Mouse (Mus musculus) cerebellum, adult 2 months (tissue): Measurements from ENCODE around the gene Fuk. TPM values are rescaled to one million over a fixed set of nuclear protein-coding genes. Genes with fewer than 3 reads are reported as not detected.

Experiments used
- DNase-seq, 2 experiments: peaks; one replicate each; pipeline ENCODE4 v3.0.0; 2021
- H3K27ac ChIP-seq: fragments of 200-500 bp; 2 replicates; pipeline ENCODE4 v1.5.1; 2012; ENCODE audit warnings: low read length, control low read depth, inconsistent platforms; ENCODE audit not compliant: insufficient read depth
- H3K27me3 ChIP-seq: fragments of 200-500 bp; 2 replicates; pipeline ENCODE4 v1.6.1; 2012; ENCODE audit warnings: inconsistent platforms, mild to moderate bottlenecking, low read length, moderate library complexity; ENCODE audit not compliant: control insufficient read depth, insufficient read depth
- H3K4me1 ChIP-seq: fragments of 200-500 bp; 2 replicates; pipeline ENCODE4 v1.6.1; 2011; ENCODE audit warnings: low read length; ENCODE audit not compliant: control insufficient read depth, insufficient read depth
- H3K4me3 ChIP-seq: fragments of 200-500 bp; replicated peaks from 2 replicates; pipeline ENCODE3; 2011; ENCODE audit warnings: mild to moderate bottlenecking, low read depth, low read length, control low read depth; ENCODE audit not compliant: insufficient read depth
- CTCF ChIP-seq: fragments of 200-500 bp; IDR thresholded peaks from 2 replicates; pipeline ENCODE4 v1.5.1; 2011; ENCODE audit warnings: low read depth, mild to moderate bottlenecking, control low read depth, low read length, moderate library complexity, borderline replicate concordance; ENCODE audit not compliant: insufficient read depth
- POLR2A ChIP-seq: fragments of 200-500 bp; IDR thresholded peaks from 2 replicates; pipeline ENCODE4 v1.6.1; 2011; ENCODE audit warnings: low read length, control low read depth, borderline replicate concordance; ENCODE audit not compliant: insufficient read depth
- WGBS: fragments of 180-500 bp; shearing (Covaris S2); methylation state at CpG from one replicate; pipeline ENCODE4 v1.1.7; 2018; 5-methylcytosine and 5-hydroxymethylcytosine counted together
- polyA plus RNA-seq: library from polyadenylated mRNA; depleted of rRNA; stranded (reverse); fragments of >200 nt; gene quantifications from 2 replicates; pipeline ENCODE4 v1.2.3, GENCODE M21; 2012; rRNA removed

Gene Fuk
- polyA plus RNA-seq, result 27.1 and 31.0 TPM in 2 replicates

DNA sequence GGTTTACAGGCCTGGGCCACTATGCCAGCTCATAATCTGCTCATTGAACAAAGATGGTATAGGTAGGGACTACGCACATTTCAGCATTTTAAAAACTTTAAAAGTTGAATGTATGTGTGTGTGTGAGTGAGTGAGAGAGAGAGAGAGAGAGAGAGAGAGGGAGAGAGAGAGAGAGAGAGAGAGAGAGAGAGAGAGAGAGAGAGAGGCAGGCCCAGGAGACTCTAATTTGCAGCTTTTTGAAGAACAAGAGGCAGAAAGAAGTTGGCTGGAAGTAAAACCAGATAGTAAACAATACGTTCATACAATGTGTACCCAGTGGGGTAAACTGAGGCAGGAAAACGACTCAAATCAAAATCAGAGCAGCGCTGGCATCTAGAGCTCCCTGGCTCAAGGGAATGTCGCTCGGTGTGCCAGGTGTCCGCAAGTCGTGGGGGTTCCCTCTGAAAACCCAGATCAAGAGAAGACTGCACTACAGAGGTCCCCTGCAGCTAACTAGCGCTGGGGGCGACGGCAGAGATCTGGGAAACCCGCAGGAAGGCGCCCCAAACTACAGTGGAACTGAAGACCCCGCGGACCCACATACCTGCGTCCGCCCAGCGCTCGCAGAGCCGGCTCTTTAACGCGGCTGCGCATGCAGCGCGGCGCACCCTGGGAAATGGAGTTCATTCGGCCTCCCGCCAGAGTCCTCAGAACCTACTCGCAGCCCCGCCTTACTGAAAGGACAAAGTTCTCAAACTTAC is at the start of gene Fuk:
Gene Fuk (minus strand): TSS at position 650 of the 740 bp plus-strand sequence.
- WGBS, result 3% methylated on average over 30 of the region's 30 CpGs

DNA sequence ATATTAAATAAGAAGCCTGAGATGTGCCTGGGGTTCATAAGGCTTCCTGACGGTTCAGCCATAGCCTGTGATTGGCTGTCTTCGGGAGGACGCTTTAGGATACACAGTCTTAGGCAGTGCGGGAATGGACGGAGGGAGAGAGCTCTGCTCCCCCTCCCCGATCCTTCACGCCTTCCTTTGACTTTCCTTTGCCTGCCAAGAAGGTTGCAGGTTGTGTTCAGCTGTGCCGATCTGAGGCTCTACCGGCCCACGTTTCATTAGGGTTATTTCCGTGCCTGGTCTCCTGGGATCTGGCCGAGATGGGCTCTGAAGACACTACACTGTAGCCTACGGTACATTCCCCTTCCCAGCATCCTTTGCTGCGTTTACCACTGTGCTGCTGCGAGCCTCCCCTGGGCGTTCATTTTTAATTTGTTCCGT is 47.8 kb upstream of the Fuk start:
- H3K4me3 ChIP-seq, result no peak overlapping the region
- 40% methylated on average over 17 of the region's 17 CpGs for WGBS
- H3K27me3 ChIP-seq, result no peaks in the 10 kb centered on the region
- peak overlapping the region; percentile 63 for H3K27ac ChIP-seq
- TF ChIP-seq POLR2A (no peak), CTCF (no peak)
- DNase-seq, result peak in 1 of 2 experiments; percentile 47
- peaks cover 29% of the 10 kb centered on the region for H3K4me1 ChIP-seq

More for the DNA sequence above, at the start of gene Fuk:
- H3K27ac ChIP-seq, result 0 out of 2 replicates have a peak within 1 kb of the TSS, but pooled peaks have one; percentile 46
- H3K27me3 ChIP-seq, result no peaks in the 10 kb centered on the region
- DNase-seq, result peak; percentile 85 to 89
- H3K4me3 ChIP-seq, result peak within 1 kb of the TSS; percentile 98
- peak; percentile 81 for TF ChIP-seq POLR2A
- no peak for TF ChIP-seq CTCF
- H3K4me1 ChIP-seq, result no peaks in the 10 kb centered on the region

DNA sequence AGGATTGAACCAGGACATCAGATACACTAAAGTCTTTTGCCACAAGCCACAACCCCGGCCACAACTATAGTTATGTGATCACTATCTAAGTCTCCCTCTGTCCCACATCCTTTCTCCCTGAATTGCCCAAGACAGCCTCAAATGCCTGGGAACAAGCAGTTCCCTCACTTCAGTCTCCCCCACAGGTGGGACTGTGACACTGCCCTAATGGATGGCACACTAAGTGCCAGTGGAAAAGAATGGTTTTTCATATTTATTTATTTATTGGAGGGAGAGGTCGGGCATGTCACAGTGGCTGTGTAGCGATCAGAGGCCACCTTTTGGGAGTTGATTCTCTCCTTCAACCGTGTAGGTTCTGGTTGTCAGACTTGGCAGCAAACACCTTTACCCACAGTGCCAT is 43.4 kb upstream of the Fuk start:
- WGBS, result 54% methylated on average over 4 of the region's 4 CpGs
- H3K4me3 ChIP-seq, result no peak overlapping the region

DNA sequence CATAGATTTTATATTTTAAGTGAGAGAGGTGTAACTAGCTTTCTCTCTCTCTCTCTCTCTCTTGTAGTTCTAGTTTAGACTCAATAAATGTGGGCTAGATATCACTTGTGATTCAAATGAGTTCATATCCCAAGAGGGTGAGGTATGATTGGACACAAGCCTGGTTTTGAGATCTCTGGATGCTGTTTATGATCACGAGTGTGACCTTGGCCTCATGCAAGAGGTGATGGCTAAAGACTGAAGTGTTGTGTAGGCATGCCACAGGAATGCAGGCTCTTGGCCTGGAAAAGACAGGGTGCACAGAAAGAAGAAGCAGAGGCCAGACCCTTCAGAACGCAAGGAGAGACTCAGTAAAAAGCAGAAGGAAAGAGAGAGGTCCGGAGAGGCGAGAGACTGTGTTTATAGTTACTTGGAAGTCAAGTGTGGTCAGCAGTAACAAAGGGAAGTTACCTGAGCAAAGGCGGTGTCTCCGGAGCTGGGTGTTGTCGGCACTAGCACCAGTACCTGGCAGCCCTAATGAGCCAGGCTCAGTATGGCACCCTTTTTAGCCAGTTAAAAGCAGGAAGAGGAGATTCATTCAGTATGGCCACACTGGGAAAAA is 42.1 kb upstream of the Fuk start:
- Histone ChIP-seq H3K27ac (no peak overlapping the region), H3K4me3 (no peak overlapping the region), H3K27me3 (no peaks in the 10 kb centered on the region), H3K4me1 (peaks cover 40% of the 10 kb centered on the region)
- 76% methylated on average over 7 of the region's 7 CpGs for WGBS
- DNase-seq, result no peak
- no peak for TF ChIP-seq CTCF
- no peak for TF ChIP-seq POLR2A

More for the DNA sequence above, 43.4 kb upstream of the Fuk start:
- Histone ChIP-seq H3K27me3 (no peaks in the 10 kb centered on the region), H3K4me1 (peaks cover 41% of the 10 kb centered on the region), H3K27ac (no peak overlapping the region)
- no peak for TF ChIP-seq CTCF
- no peak for TF ChIP-seq POLR2A
- DNase-seq, result no peak

DNA sequence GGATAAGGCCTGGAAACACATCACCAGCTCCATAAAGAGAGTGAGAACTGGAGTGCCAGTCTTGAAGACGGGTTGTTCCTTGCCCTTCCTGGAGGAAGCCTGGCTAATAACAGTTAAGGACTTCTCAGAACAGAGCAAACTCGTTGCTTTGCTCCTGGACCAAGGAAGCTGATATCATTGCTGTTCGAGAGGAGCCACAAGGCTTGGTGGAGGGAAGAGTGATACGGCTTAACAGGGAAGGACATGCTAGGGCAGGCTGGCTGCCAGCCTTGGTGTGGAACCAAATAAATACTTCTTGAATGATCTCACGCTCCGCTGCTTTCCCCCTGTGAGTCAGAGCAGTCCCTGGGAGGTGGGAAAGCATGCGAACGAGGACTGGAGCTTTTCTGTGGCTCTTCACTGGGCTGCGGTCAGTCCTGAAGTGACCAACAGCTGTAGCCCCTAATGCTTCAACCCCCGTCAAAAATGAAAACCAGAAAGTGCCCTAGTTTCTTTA is 39.2 kb upstream of the Fuk start:
- WGBS, result 10% methylated on average over 10 of the region's 10 CpGs
- H3K27ac ChIP-seq, result peak overlapping the region; percentile 75

DNA sequence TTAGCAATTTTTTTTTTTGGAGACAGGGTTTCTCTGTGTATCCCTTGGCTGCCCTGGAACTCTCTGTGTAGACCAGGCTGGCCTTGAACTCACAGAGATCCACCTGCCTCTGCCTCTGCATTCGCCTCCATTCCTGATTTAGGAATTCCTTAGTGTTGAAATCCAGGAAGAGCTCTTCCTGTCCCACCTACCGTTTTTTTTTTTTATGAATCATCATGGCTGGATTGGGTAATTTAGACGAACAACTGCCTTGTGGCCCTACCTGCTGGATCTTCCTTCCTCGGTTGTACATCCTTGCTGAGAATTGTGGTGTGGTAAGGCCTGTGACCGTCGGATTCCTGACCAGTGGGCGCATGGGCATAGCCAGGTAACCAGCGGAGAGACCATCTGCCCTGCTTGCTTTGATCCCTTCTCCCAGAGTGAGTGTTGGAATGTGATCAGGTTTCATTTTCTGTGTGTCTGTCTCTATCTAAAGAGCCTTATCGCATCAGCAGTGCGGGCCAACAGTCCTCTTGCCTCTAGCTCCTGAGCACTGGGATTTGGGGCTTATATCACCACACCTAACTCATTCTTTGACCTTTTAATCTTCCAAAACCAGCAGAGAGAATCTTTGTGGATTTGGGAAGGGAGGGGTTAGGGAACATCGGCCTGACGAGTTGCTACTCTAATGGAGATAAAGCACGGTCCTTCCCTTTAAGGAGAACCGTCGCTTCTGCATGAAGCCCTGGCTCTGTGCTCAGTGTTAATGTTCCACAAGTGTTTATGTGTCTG is 38.6 kb upstream of the Fuk start:
- H3K4me1 ChIP-seq, result peaks cover 49% of the 10 kb centered on the region

More for the DNA sequence above, 39.2 kb upstream of the Fuk start:
- TF ChIP-seq CTCF, result no peak
- TF ChIP-seq POLR2A, result no peak
- H3K4me1 ChIP-seq, result peaks cover 48% of the 10 kb centered on the region
- DNase-seq, result peak; percentile 86 to 91
- no peaks in the 10 kb centered on the region for H3K27me3 ChIP-seq
- no peak overlapping the region for H3K4me3 ChIP-seq

DNA sequence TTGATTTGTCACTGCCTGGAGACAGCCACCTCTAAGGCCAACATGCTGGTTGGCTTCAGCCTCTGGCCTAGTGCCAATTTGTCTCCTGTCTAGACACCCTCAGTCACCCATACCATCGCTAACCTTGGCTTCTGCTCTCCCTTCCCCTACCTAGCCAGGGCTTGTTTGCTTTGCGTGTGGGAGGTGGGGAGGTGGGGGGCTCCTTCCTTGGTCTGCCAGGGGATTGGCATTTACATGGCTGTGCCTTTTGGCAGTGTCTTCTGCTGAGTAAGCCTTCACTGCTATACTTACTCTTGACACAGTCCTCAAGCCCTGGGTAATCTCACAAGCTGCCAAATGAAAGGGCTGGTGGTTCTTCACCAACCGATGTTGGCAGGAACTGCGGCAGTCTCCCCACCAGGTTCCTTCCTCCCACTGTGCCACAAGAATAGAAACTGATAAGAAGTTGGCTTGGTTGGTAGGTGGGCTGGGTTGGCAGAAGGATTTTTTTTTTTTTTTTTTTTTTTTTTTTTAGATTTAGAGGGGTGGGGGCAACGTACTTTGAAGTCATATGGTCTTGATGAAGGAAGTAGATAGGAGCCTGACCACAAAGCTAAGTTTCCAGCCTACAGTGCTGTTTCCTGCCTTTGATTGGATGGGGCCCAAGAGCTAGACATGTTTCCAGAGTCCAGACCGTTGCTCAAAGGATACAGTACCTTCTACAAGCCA is 36.7 kb upstream of the Fuk start:
- peak; percentile 85 to 90 for DNase-seq
- Histone ChIP-seq H3K4me1 (peaks cover 50% of the 10 kb centered on the region), H3K27ac (peak overlapping the region; percentile 67), H3K4me3 (no peak overlapping the region), H3K27me3 (no peaks in the 10 kb centered on the region)
- TF ChIP-seq CTCF (no peak), POLR2A (no peak)
- 5% methylated on average over 6 of the region's 6 CpGs for WGBS

More for the DNA sequence above, 38.6 kb upstream of the Fuk start:
- WGBS, result 13% methylated on average over 15 of the region's 15 CpGs
- H3K27me3 ChIP-seq, result no peaks in the 10 kb centered on the region
- H3K4me3 ChIP-seq, result no peak overlapping the region
- no peak for TF ChIP-seq POLR2A
- no peak for TF ChIP-seq CTCF
- peak overlapping the region; percentile 75 for H3K27ac ChIP-seq
- peak; percentile 89 to 93 for DNase-seq
